Mouse (Mus musculus): ENCODE data around the gene Rps9. TPM values are rescaled to one million over a fixed set of nuclear protein-coding genes. Genes with fewer than 3 reads are reported as not detected.

Gene Rps9
- 1,472 and 1,559 TPM in 2 replicates for polyA plus RNA-seq (2014; fragmentation: Nextera tagmentation; extraction: Ambion mirVana)

DNA sequence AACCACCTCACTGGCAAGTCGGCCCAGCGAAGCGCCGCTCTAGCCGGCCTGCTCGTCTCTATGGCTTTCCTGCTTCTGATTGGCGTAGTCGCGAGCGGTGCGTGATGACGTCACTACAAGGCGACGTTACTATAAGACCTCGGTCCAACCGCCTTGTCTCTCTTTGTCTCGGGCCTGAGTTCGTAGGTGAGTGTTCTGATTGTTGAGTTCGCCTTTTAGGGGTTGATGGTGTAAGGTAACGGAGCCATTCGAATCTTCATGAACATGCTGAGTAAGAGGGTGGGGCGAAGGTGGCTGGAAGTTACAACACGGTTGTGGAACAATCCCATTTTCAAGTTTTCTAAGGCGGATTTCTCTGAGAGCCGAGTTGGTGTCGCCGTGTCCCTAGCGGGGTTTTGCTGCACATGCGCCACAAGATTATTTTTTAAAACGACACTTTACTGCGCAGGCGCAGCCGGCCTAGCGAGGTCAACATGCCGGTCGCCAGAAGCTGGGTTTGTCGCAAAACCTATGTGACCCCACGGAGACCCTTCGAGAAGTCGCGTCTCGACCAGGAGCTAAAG, at the start of gene Rps9:
Rps9 (plus strand) TSS at position 115 of the 563 bp plus-strand sequence.
- peak within 1 kb of the TSS; percentile 86 for H3K4me2 ChIP-seq (ENCODE audit: low read depth, severe bottlenecking)
- H3K4me1 ChIP-seq (ENCODE audit: control insufficient read depth, insufficient read depth, low read length) = peaks cover 3% of the 10 kb centered on the region; the same call in 1 of the 2 replicates
- H3K36me3 ChIP-seq (ENCODE audit: control insufficient read depth, insufficient read depth, low read length) = peaks cover 16% of the 10 kb centered on the region
- WGBS = 2% methylated on average over 42 of the region's 42 CpGs
- H3K9me3 ChIP-seq (ENCODE audit: control insufficient read depth, low read length) = no peaks in the 10 kb centered on the region
- peak; percentile 91 for ATAC-seq (ENCODE audit: insufficient number of reproducible peaks, low FRiP score, low TSS enrichment, low read depth)
- H3K9ac ChIP-seq (ENCODE audit: low read length) = peak within 1 kb of the TSS; percentile 94
- no peaks in the 10 kb centered on the region for H3K27me3 ChIP-seq (ENCODE audit: control insufficient read depth, insufficient read depth, low read length)
- peak; percentile 98 for DNase-seq (ENCODE audit: low spot score)
- peak within 1 kb of the TSS; percentile 90 for H3K4me3 ChIP-seq (ENCODE audit: low read depth, low read length)
- peak within 1 kb of the TSS; percentile 80 for H3K27ac ChIP-seq (replicated peaks; ENCODE audit: low read depth, low read length)

DNA sequence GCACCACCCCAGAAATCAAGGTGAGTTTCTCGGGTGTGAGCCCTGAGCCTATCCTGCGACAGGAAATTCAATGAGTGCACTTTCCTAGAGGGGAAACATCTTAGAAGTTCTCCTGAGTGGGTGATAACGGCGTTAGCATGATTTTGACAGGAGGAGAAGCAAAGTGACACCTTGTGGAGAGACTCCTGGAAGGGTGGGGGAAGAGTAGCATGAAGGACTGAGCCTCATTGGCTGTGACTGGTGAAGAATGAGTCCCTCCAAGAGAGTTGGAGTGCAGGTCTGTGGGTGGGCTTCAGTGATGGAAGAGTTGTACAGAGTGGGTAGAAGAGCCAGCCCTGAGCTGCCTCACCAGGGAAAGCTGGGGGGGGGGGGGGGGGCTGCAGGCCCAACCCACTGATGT, 46.8 kb upstream of the Rps9 start:
- WGBS = 98% methylated on average over 4 of the region's 4 CpGs
- Histone ChIP-seq H3K9me3 (ENCODE audit: control insufficient read depth, low read length) (no peaks in the 10 kb centered on the region), H3K27ac (replicated peaks; ENCODE audit: low read depth, low read length) (no peak overlapping the region), H3K9ac (ENCODE audit: low read length) (no peak overlapping the region), H3K4me3 (ENCODE audit: low read depth, low read length) (no peak overlapping the region), H3K4me2 (ENCODE audit: low read depth, severe bottlenecking) (no peak overlapping the region), H3K27me3 (ENCODE audit: control insufficient read depth, insufficient read depth, low read length) (no peaks in the 10 kb centered on the region), H3K4me1 (ENCODE audit: control insufficient read depth, insufficient read depth, low read length) (no peaks in the 10 kb centered on the region), H3K36me3 (ENCODE audit: control insufficient read depth, insufficient read depth, low read length) (peaks cover 47% of the 10 kb centered on the region)
- DNase-seq (ENCODE audit: low spot score) (no peak), ATAC-seq (ENCODE audit: insufficient number of reproducible peaks, low FRiP score, low TSS enrichment, low read depth) (no peak)

DNA sequence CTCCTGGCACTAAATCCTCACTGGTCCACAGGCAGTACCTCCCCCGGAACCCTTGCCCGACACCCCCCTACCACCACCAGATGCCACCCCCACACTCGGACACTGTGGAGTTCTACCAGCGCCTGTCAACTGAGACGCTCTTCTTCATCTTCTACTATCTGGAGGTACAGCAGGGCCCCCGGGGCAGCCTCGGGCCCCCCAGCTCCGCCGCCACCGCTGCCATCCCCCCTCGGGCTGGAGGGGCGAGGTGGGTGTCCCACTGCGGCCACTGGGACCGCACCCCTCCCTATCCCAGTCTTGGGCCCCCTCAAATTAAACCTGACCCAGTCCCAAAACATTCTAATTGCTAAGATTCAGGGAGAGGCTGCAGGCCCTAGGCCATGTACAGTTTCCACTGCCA, 45.2 kb upstream of the Rps9 start:
- no peak overlapping the region for H3K4me2 ChIP-seq (ENCODE audit: low read depth, severe bottlenecking)
- H3K4me3 ChIP-seq (ENCODE audit: low read depth, low read length) = no peak overlapping the region
- DNase-seq (ENCODE audit: low spot score) = no peak
- no peak for ATAC-seq (ENCODE audit: insufficient number of reproducible peaks, low FRiP score, low TSS enrichment, low read depth)
- H3K4me1 ChIP-seq (ENCODE audit: control insufficient read depth, insufficient read depth, low read length) = no peaks in the 10 kb centered on the region
- H3K27ac ChIP-seq (replicated peaks; ENCODE audit: low read depth, low read length) = no peak overlapping the region
- no peak overlapping the region for H3K9ac ChIP-seq (ENCODE audit: low read length)
- peaks cover 39% of the 10 kb centered on the region for H3K36me3 ChIP-seq (ENCODE audit: control insufficient read depth, insufficient read depth, low read length)
- no peaks in the 10 kb centered on the region for H3K9me3 ChIP-seq (ENCODE audit: control insufficient read depth, low read length)
- WGBS = 97% methylated on average over 14 of the region's 14 CpGs
- H3K27me3 ChIP-seq (ENCODE audit: control insufficient read depth, insufficient read depth, low read length) = no peaks in the 10 kb centered on the region

DNA sequence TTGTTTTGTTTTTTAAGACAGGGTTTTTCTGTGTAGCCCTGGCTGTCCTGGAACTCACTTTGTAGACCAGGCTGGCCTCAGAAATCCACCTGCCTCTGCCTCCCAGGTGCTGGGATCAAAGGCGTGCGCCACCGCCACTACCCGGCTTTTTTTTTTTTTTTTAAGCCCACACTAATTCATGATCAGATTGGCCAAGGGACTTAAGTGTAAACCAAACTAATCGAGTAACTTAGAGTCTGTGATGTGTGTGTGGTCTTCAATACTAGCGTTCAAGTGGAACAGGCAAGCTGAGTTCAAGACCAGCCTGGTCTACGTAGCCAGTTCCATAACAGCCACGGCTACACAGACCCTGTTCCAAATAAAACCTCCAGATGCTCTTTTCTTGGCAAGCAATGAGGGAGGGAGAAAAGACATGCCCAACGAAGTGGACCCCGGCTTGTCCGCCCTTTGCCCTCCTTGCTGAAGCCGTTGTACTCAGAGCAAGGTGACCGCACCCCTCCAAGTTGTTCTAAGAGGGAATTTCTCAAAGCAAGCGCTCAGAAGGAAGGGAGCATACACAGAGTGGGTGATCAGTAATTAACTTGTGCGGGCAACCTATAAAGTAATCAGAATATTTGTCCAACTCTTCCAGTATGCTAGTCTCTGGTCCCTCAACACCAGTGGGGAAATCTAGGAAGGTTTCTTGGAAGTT, 39.1 kb upstream of the Rps9 start:
- peak overlapping the region; percentile 42 for H3K4me2 ChIP-seq (ENCODE audit: low read depth, severe bottlenecking)
- peak overlapping the region; percentile 69 for H3K4me3 ChIP-seq (ENCODE audit: low read depth, low read length)
- peaks cover 11% of the 10 kb centered on the region for H3K36me3 ChIP-seq (ENCODE audit: control insufficient read depth, insufficient read depth, low read length)
- no peaks in the 10 kb centered on the region for H3K27me3 ChIP-seq (ENCODE audit: control insufficient read depth, insufficient read depth, low read length)
- no peaks in the 10 kb centered on the region for H3K9me3 ChIP-seq (ENCODE audit: control insufficient read depth, low read length)
- peak overlapping the region; percentile 71 for H3K9ac ChIP-seq (ENCODE audit: low read length)
- 33% methylated on average over 15 of the region's 15 CpGs for WGBS
- ATAC-seq (ENCODE audit: insufficient number of reproducible peaks, low FRiP score, low TSS enrichment, low read depth) (peak; percentile 41), DNase-seq (ENCODE audit: low spot score) (no peak)
- no peaks in the 10 kb centered on the region for H3K4me1 ChIP-seq (ENCODE audit: control insufficient read depth, insufficient read depth, low read length)
- no peak overlapping the region for H3K27ac ChIP-seq (replicated peaks; ENCODE audit: low read depth, low read length)

DNA sequence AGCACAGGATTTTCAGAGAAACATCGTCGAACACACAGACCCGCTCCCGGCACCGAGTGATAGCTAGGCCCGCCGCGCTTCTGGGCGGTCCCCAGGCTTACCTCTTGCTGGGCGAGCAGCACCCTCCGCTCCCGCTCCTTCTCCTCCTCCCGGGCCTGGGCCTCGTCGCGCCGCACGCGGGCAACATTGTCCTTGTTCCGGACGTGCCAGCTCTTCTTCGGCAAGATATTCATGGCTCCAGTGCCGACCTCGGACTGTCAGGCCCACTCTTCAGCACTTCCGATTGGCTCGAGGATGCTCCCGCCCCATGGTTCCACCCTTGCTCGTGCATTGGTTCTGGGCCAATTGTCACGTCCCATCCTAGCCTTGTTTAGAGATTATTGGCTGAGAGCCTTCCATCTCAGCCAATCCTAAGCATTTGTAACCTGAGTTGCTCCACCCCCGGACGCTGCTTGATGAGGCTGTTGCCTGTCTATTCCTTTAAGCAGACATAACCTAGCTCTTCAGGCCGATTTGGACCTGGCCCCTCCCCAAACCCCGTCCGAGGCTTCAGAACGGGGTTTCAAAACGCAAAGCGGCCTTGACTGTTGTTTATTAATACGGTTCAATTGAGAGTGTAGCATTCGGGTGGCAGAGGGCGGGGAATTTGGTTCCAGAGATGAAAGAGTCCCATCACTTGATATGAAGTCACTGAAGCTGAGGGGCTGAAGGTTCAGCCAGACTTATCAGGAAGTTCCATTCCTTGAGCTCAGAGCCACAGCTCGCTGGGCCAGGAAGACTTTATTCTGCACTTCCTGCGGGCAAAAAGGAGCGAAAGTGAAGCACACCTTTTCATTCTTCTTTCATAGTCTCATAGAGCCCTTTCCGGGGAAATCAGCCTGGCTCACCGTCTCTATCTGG, 38.3 kb upstream of the Rps9 start, which contains the start of gene Leng1:
Leng1 (minus strand) TSS at position 626 of the 900 bp plus-strand sequence.
- Histone ChIP-seq H3K4me1 (ENCODE audit: control insufficient read depth, insufficient read depth, low read length) (no peaks in the 10 kb centered on the region), H3K4me3 (ENCODE audit: low read depth, low read length) (peak within 1 kb of the TSS; percentile 69), H3K36me3 (ENCODE audit: control insufficient read depth, insufficient read depth, low read length) (peaks cover 6% of the 10 kb centered on the region), H3K27ac (replicated peaks; ENCODE audit: low read depth, low read length) (peak within 1 kb of the TSS; percentile 5; the same call in 1 of the 2 replicates), H3K4me2 (ENCODE audit: low read depth, severe bottlenecking) (peak within 1 kb of the TSS; percentile 55), H3K9ac (ENCODE audit: low read length) (peak within 1 kb of the TSS; percentile 71), H3K9me3 (ENCODE audit: control insufficient read depth, low read length) (no peaks in the 10 kb centered on the region), H3K27me3 (ENCODE audit: control insufficient read depth, insufficient read depth, low read length) (no peaks in the 10 kb centered on the region)
- 4% methylated on average over 45 of the region's 45 CpGs for WGBS
- DNase-seq (ENCODE audit: low spot score) (peak; percentile 91), ATAC-seq (ENCODE audit: insufficient number of reproducible peaks, low FRiP score, low TSS enrichment, low read depth) (peak; percentile 97)

DNA sequence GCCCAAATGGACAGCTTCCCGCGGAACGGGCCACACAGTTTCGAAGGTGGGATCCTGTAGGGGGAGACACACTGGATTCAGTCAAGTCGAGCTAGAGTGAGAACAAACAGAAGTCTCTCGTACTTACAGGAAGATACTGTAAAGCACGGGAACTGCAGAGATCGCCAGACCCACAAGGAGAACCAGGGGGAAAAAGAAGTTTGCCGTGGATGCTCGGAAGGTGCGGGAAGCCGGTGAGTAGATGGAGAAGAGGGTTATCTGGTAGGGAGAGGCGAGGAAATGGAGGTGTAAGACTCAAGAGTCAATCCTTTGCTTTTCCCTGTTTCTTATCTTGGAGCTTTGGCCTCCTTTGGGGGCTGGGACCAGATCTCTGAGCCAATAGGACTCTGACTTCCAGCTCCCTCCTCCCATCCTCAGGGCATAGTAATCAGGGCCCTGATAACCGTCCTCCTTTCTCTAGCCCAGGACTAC, 36.8 kb upstream of the Rps9 start:
- H3K4me2 ChIP-seq (ENCODE audit: low read depth, severe bottlenecking) = no peak overlapping the region
- peak; percentile 24 for DNase-seq (ENCODE audit: low spot score)
- WGBS = 14% methylated on average over 14 of the region's 14 CpGs
- no peak for ATAC-seq (ENCODE audit: insufficient number of reproducible peaks, low FRiP score, low TSS enrichment, low read depth)
- H3K27ac ChIP-seq (replicated peaks; ENCODE audit: low read depth, low read length) = no peak overlapping the region
- H3K27me3 ChIP-seq (ENCODE audit: control insufficient read depth, insufficient read depth, low read length) = no peaks in the 10 kb centered on the region
- no peaks in the 10 kb centered on the region for H3K9me3 ChIP-seq (ENCODE audit: control insufficient read depth, low read length)
- no peaks in the 10 kb centered on the region for H3K4me1 ChIP-seq (ENCODE audit: control insufficient read depth, insufficient read depth, low read length)
- no peak overlapping the region for H3K9ac ChIP-seq (ENCODE audit: low read length)
- 0 out of 2 replicates have a peak, but pooled peaks cover 3% of the 10 kb centered on the region for H3K36me3 ChIP-seq (ENCODE audit: control insufficient read depth, insufficient read depth, low read length)
- H3K4me3 ChIP-seq (ENCODE audit: low read depth, low read length) = no peak overlapping the region

DNA sequence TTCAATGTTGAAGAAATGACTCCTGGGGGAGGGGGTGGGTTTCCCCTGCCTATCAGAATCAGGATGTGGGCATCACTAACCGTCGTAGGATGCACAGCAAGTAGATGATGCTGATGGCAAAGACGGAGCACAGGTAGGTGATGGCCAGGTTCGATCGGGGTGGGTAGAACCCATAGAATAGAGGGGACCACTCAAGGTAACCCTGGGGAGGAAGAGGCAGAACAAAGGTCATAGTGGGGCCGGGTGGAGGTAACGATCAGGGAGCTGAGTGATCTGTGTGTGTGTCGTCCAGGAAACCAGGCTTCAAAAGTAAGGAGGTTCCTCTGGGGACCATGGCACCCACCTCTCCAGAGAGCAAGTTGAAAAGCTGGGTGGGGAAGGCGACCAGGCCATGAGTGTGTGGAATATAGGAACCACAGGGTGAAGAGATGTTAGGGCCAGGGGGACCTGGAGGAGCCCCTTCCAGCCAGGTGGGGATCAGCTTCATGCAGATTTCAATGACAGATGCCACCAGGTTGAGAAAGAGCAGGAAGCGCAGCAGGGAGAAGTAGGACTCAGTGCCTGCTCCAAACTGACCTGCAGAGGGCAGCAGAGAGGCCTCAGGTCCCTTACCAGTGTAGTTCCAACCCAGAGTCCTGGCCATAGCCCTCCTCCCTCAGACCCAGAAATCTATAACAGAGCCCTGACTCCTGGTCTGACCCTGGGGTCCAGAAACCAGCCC, 29.1 kb upstream of the Rps9 start:
- WGBS = 69% methylated on average over 10 of the region's 10 CpGs
- no peaks in the 10 kb centered on the region for H3K4me1 ChIP-seq (ENCODE audit: control insufficient read depth, insufficient read depth, low read length)
- H3K4me3 ChIP-seq (ENCODE audit: low read depth, low read length) = no peak overlapping the region

DNA sequence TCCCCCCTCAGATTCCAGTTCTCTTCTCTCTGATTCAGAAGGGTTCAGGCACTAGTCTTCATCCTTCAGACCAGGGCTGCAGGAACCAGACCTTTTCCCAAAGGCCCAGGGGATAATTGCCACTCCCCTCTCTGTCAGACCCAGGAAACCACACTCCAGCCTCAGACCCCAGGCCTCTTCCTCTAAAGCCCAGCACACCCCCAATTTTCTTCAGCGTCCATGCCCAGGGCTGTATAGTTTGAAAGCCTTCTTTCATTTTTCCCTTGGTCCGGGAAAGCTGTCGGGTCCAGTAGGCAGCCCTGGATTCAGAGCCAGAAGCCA, 28.6 kb upstream of the Rps9 start:
- Histone ChIP-seq H3K36me3 (ENCODE audit: control insufficient read depth, insufficient read depth, low read length) (no peaks in the 10 kb centered on the region), H3K27ac (replicated peaks; ENCODE audit: low read depth, low read length) (no peak overlapping the region), H3K9me3 (ENCODE audit: control insufficient read depth, low read length) (no peaks in the 10 kb centered on the region), H3K4me1 (ENCODE audit: control insufficient read depth, insufficient read depth, low read length) (no peaks in the 10 kb centered on the region), H3K4me3 (ENCODE audit: low read depth, low read length) (no peak overlapping the region), H3K4me2 (ENCODE audit: low read depth, severe bottlenecking) (no peak overlapping the region), H3K27me3 (ENCODE audit: control insufficient read depth, insufficient read depth, low read length) (no peaks in the 10 kb centered on the region), H3K9ac (ENCODE audit: low read length) (no peak overlapping the region)
- no peak for DNase-seq (ENCODE audit: low spot score)
- WGBS = 84% methylated on average over 3 of the region's 3 CpGs
- ATAC-seq (ENCODE audit: insufficient number of reproducible peaks, low FRiP score, low TSS enrichment, low read depth) = no peak

More for the DNA sequence above, 29.1 kb upstream of the Rps9 start:
- no peaks in the 10 kb centered on the region for H3K9me3 ChIP-seq (ENCODE audit: control insufficient read depth, low read length)
- H3K9ac ChIP-seq (ENCODE audit: low read length) = no peak overlapping the region
- no peaks in the 10 kb centered on the region for H3K36me3 ChIP-seq (ENCODE audit: control insufficient read depth, insufficient read depth, low read length)
- no peaks in the 10 kb centered on the region for H3K27me3 ChIP-seq (ENCODE audit: control insufficient read depth, insufficient read depth, low read length)
- ATAC-seq (ENCODE audit: insufficient number of reproducible peaks, low FRiP score, low TSS enrichment, low read depth) (peak; percentile 42; the same call in 1 of the 2 replicates), DNase-seq (ENCODE audit: low spot score) (peak; percentile 85)
- H3K4me2 ChIP-seq (ENCODE audit: low read depth, severe bottlenecking) = no peak overlapping the region
- no peak overlapping the region for H3K27ac ChIP-seq (replicated peaks; ENCODE audit: low read depth, low read length)
